Mouse (Mus musculus) midbrain, embryonic 14.5 days (tissue): ENCODE data around the gene Lysmd2. TPM values are rescaled to one million over a fixed set of nuclear protein-coding genes. Genes with fewer than 3 reads are reported as not detected.
"Not testable (repeated sequence)": the region's sequence is repeated elsewhere in the genome, so short reads cannot be mapped to it uniquely, and the experiment has no call there.

Experiments used
- ATAC-seq: fragments of 200-750 bp; cut with Nextera tagmentation; 2 replicates; pipeline ENCODE4 v1.8.0; 2017; ENCODE audit warnings: moderate number of reproducible peaks, moderate library complexity; ENCODE audit not compliant: low FRiP score, low TSS enrichment
- DNase-seq: peaks from one replicate; pipeline ENCODE4 v3.0.0-alpha.2; 2015
- H3K27ac ChIP-seq: fragments of 300-500 bp; sonication (generic); replicated peaks from 2 replicates; pipeline ENCODE4 v1.5.1; 2014; ENCODE audit warnings: mild to moderate bottlenecking, low read depth, low read length, moderate library complexity
- H3K27me3 ChIP-seq: fragments of 300-500 bp; sonication (generic); 2 replicates; pipeline ENCODE4 v1.6.1; 2014; ENCODE audit warnings: low read length, control low read depth, mixed read lengths; ENCODE audit not compliant: control insufficient read depth, insufficient read depth
- H3K36me3 ChIP-seq: fragments of 300-500 bp; sonication (generic); 2 replicates; pipeline ENCODE4 v1.6.1; 2014; ENCODE audit warnings: low read length, control low read depth; ENCODE audit not compliant: control insufficient read depth, insufficient read depth
- H3K4me1 ChIP-seq: fragments of 300-500 bp; sonication (generic); 2 replicates; pipeline ENCODE4 v1.6.1; 2014; ENCODE audit warnings: mild to moderate bottlenecking, antibody characterized with exemption, low read length, control low read depth; ENCODE audit not compliant: control insufficient read depth, insufficient read depth
- H3K4me2 ChIP-seq: fragments of 300-500 bp; sonication (generic); 2 replicates; pipeline ENCODE4 v1.6.1; 2014; ENCODE audit warnings: mild to moderate bottlenecking, low read length, moderate library complexity
- H3K4me3 ChIP-seq: fragments of 300-500 bp; sonication (generic); replicated peaks from 2 replicates; pipeline ENCODE4 v1.5.1; 2014; ENCODE audit warnings: low read depth, low read length
- H3K9ac ChIP-seq: fragments of 300-500 bp; sonication (generic); replicated peaks from 2 replicates; pipeline ENCODE4 v1.6.1; 2014; ENCODE audit warnings: mild to moderate bottlenecking, low read length, moderate library complexity
- H3K9me3 ChIP-seq: fragments of 300-500 bp; sonication (generic); 2 replicates; pipeline ENCODE4 v1.6.1; 2016; ENCODE audit warnings: low read length, control low read depth, mixed read lengths; ENCODE audit not compliant: control insufficient read depth
- WGBS: fragments of 180-500 bp; shearing (Covaris S2); extraction: QIAGEN DNeasy Blood & Tissue Kit; methylation state at CpG from one replicate; pipeline ENCODE4 v1.1.7; 2014; 5-methylcytosine and 5-hydroxymethylcytosine counted together
- polyA plus RNA-seq: library from polyadenylated mRNA; unstranded; fragments of >200 nt; fragmentation: Nextera tagmentation; extraction: Ambion mirVana; gene quantifications from 2 replicates; pipeline ENCODE4 v1.2.1, GENCODE M21; 2014

Lysmd2 gene
- polyA plus RNA-seq, 1 experiment from 2014 or later = 29.0 TPM

- Histone ChIP-seq H3K9ac (no peak overlapping the region), H3K4me2 (no peak overlapping the region), H3K36me3 (peaks cover 84% of the 10 kb centered on the region), H3K4me1 (no peaks in the 10 kb centered on the region), H3K27me3 (no peaks in the 10 kb centered on the region), H3K27ac (no peak overlapping the region), H3K4me3 (no peak overlapping the region), H3K9me3 (no peaks in the 10 kb centered on the region)
- ATAC-seq (no peak), DNase-seq (no peak)
- WGBS = 72% methylated on average over 3 of the region's 3 CpGs
Measured at GRCm38 (mm10) chr9:75645405-75645804, 19.9 kb downstream of the Lysmd2 start.

GRCm38 (mm10) chr9:75653981-75654911, 28.7 kb downstream of the Lysmd2 start:
- Histone ChIP-seq H3K36me3 (peaks cover 73% of the 10 kb centered on the region), H3K27ac (no peak overlapping the region; the same call in 1 of the 2 replicates), H3K4me2 (no peak overlapping the region), H3K9ac (no peak overlapping the region), H3K4me1 (no peaks in the 10 kb centered on the region), H3K4me3 (no peak overlapping the region), H3K9me3 (no peaks in the 10 kb centered on the region), H3K27me3 (no peaks in the 10 kb centered on the region)
- peak; percentile 46 for DNase-seq
- ATAC-seq = peak; percentile 58; the same call in 1 of the 2 replicates
- 37% methylated on average over 12 of the region's 12 CpGs for WGBS

GRCm38 (mm10) chr9:75656456-75656855, 30.9 kb downstream of the Lysmd2 start:
- DNase-seq, H3K27ac ChIP-seq, H3K9ac ChIP-seq, H3K4me2 ChIP-seq, H3K4me3 ChIP-seq, H3K27me3 ChIP-seq, H3K4me1 ChIP-seq, H3K9me3 ChIP-seq, ATAC-seq: not testable (repeated sequence)
- 86% methylated on average over 3 of the region's 3 CpGs for WGBS
- H3K36me3 ChIP-seq = peaks cover 71% of the 10 kb centered on the region

GRCm38 (mm10) chr9:75660917-75661316, 35.4 kb downstream of the Lysmd2 start:
- H3K27ac ChIP-seq = no peak overlapping the region
- no peak for DNase-seq
- WGBS = 92% methylated on average over 8 of the region's 8 CpGs
- no peak for ATAC-seq
- H3K27me3 ChIP-seq = no peaks in the 10 kb centered on the region
- no peaks in the 10 kb centered on the region for H3K4me1 ChIP-seq
- H3K9ac ChIP-seq = no peak overlapping the region
- H3K4me2 ChIP-seq = no peak overlapping the region
- H3K9me3 ChIP-seq = no peaks in the 10 kb centered on the region
- no peak overlapping the region for H3K4me3 ChIP-seq
- H3K36me3 ChIP-seq = peaks cover 76% of the 10 kb centered on the region

- Histone ChIP-seq H3K36me3 (peaks cover 85% of the 10 kb centered on the region), H3K9ac (no peak overlapping the region), H3K9me3 (no peaks in the 10 kb centered on the region), H3K4me3 (no peak overlapping the region), H3K4me1 (no peaks in the 10 kb centered on the region), H3K4me2 (no peak overlapping the region), H3K27ac (no peak overlapping the region), H3K27me3 (no peaks in the 10 kb centered on the region)
- 87% methylated on average over 6 of the region's 6 CpGs for WGBS
- no peak for DNase-seq
- no peak for ATAC-seq
Measured at GRCm38 (mm10) chr9:75665364-75665763, 39.8 kb downstream of the Lysmd2 start.

- no peaks in the 10 kb centered on the region for H3K4me1 ChIP-seq
- ATAC-seq = no peak
- DNase-seq = no peak
- H3K9me3 ChIP-seq = no peaks in the 10 kb centered on the region
- H3K4me3 ChIP-seq = no peak overlapping the region
- no peaks in the 10 kb centered on the region for H3K27me3 ChIP-seq
- WGBS = 83% methylated on average over 5 of the region's 5 CpGs
- H3K27ac ChIP-seq = no peak overlapping the region
- H3K4me2 ChIP-seq = no peak overlapping the region
- H3K9ac ChIP-seq = no peak overlapping the region
- peaks cover 80% of the 10 kb centered on the region for H3K36me3 ChIP-seq
Measured at GRCm38 (mm10) chr9:75666612-75667011, 41.1 kb downstream of the Lysmd2 start.

- DNase-seq (peak; percentile 23), ATAC-seq (no peak)
- Histone ChIP-seq H3K4me2 (no peak overlapping the region), H3K9ac (no peak overlapping the region), H3K4me3 (no peak overlapping the region), H3K9me3 (no peaks in the 10 kb centered on the region), H3K36me3 (peaks cover 88% of the 10 kb centered on the region), H3K4me1 (no peaks in the 10 kb centered on the region), H3K27ac (no peak overlapping the region), H3K27me3 (no peaks in the 10 kb centered on the region)
- WGBS = 24% methylated on average over 6 of the region's 6 CpGs
Measured at GRCm38 (mm10) chr9:75672769-75673168, 47.2 kb downstream of the Lysmd2 start.

- no peaks in the 10 kb centered on the region for H3K27me3 ChIP-seq
- H3K27ac ChIP-seq = no peak overlapping the region
- WGBS = 87% methylated on average over 7 of the region's 7 CpGs
- H3K9ac ChIP-seq = no peak overlapping the region
- H3K4me1 ChIP-seq = no peaks in the 10 kb centered on the region
- no peak overlapping the region for H3K4me2 ChIP-seq
- H3K4me3 ChIP-seq = no peak overlapping the region
- ATAC-seq (no peak), DNase-seq (no peak)
- H3K9me3 ChIP-seq = no peaks in the 10 kb centered on the region
- peaks cover 84% of the 10 kb centered on the region for H3K36me3 ChIP-seq
Measured at GRCm38 (mm10) chr9:75676226-75676625, 50.7 kb downstream of the Lysmd2 start.

GRCm38 (mm10) chr9:75678341-75678740, 52.8 kb downstream of the Lysmd2 start:
- Histone ChIP-seq H3K4me2 (no peak overlapping the region), H3K9me3 (no peaks in the 10 kb centered on the region), H3K27ac (no peak overlapping the region), H3K27me3 (no peaks in the 10 kb centered on the region), H3K9ac (no peak overlapping the region), H3K4me1 (0 out of 2 replicates have a peak, but pooled peaks cover 9% of the 10 kb centered on the region), H3K36me3 (peaks cover 69% of the 10 kb centered on the region), H3K4me3 (no peak overlapping the region)
- no peak for ATAC-seq
- no peak for DNase-seq
- 88% methylated on average over 7 of the region's 7 CpGs for WGBS
